Mouse (Mus musculus): ENCODE data around the gene Mgat5. TPM values are rescaled to one million over a fixed set of nuclear protein-coding genes. Genes with fewer than 3 reads are reported as not detected.
A peak's percentile ranks its signal among the peaks of the same experiment; 100 is the strongest.

The Mgat5 gene
- polyA plus RNA-seq, 1 experiment from 2014 or later: 5.5 TPM

DNA sequence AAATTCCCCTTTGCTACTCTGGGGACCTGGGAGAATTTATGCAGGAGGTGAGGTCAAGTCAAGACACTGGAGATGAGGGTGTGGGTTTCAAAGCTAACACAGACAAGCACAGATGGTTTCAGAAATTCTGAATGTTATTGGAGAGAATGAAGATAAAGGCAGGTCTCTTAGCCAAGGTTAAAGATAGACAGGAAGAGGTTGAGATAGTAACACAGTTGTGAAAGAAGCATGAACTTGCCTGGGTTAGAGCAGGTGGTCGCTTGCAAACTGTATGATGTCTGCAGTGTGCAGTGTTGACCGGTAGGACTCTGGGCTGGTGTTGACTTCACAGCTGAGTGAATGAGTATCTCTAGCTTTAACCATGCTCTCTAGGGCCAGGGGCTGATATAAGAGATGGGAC, 97.8 kb downstream of the Mgat5 start:
- no peak for DNase-seq (ENCODE audit: extremely low spot score, low spot score)
- WGBS: 91% methylated on average over 2 of the region's 2 CpGs
- no peak overlapping the region for H3K4me3 ChIP-seq
- no peaks in the 10 kb centered on the region for H3K9me3 ChIP-seq
- no peaks in the 10 kb centered on the region for H3K4me1 ChIP-seq
- peaks cover 3% of the 10 kb centered on the region for H3K36me3 ChIP-seq (replicated peaks)
- H3K27me3 ChIP-seq (ENCODE audit: poor library complexity, severe bottlenecking): no peaks in the 10 kb centered on the region
- no peak overlapping the region for H3K27ac ChIP-seq

DNA sequence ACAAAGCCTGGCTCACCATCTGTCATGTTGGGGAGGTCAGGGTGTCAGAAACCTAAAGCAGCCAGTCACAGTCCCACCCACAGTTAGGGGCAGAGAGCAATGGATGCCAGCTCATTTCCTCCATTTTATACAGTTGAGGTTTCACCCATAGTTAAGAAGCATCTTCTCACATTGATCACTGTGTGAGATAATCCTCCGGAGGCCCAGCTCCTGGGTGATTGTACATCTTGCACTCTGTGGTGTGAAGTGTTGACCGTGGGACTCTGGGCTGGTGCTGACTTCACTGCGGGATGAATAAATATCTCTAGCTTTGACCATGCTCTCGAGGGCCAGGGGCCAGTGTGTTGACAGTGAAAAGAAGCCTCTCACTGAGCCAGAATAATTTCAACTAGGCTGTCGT, 99.0 kb downstream of the Mgat5 start:
- DNase-seq (ENCODE audit: extremely low spot score, low spot score): no peak
- Histone ChIP-seq H3K27me3 (ENCODE audit: poor library complexity, severe bottlenecking) (no peaks in the 10 kb centered on the region), H3K27ac (no peak overlapping the region), H3K4me3 (no peak overlapping the region), H3K9me3 (no peaks in the 10 kb centered on the region), H3K4me1 (no peaks in the 10 kb centered on the region), H3K36me3 (replicated peaks) (peaks cover 10% of the 10 kb centered on the region)
- WGBS: 92% methylated on average over 5 of the region's 5 CpGs

DNA sequence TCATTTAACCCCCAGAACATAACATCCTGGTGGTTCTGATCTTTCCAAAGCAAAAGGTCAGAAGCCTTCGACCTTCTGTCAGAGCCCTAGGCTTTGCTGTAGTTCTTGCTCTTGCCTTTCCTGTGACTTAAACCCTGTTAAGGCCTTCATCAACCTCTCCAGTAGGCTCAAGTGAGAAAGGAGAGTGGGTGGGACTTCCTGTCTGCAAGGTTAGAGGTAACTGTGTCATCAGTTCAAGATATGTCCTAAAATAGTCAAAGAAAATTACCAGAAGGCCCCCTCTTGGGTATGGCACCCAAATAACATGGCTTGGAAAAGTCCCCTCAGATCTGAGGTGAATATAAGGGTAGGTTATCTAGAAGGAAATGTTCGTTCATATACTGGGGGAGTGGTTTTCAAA, 99.5 kb downstream of the Mgat5 start:
- no peaks in the 10 kb centered on the region for H3K4me1 ChIP-seq
- no peak overlapping the region for H3K27ac ChIP-seq
- H3K9me3 ChIP-seq: no peaks in the 10 kb centered on the region
- no peak overlapping the region for H3K4me3 ChIP-seq
- no peaks in the 10 kb centered on the region for H3K27me3 ChIP-seq (ENCODE audit: poor library complexity, severe bottlenecking)
- no peak for DNase-seq (ENCODE audit: extremely low spot score, low spot score)
- WGBS: 91% methylated on average over 2 of the region's 2 CpGs
- H3K36me3 ChIP-seq (replicated peaks): peaks cover 10% of the 10 kb centered on the region

DNA sequence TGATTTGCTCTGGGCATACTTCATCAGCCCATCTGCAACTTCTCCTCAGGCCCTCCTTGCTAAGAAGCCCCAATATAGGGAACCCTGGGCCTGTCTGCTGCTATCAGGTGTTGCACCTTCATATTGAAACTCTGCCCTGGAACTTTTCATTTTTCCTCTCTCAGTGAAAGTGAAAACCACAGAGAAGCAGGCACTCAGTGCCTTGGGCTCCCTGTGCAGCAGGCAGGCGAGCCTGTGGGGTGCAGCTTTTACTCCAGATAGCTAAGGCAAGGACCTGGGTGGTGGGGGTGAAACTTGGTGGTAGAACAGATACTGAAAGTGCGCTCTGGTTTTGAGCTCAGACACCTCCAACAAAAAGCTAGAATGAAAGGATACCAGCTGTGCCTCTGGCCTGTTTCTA, 100.8 kb downstream of the Mgat5 start:
- DNase-seq (ENCODE audit: extremely low spot score, low spot score): no peak
- Histone ChIP-seq H3K27ac (no peak overlapping the region), H3K4me3 (no peak overlapping the region), H3K27me3 (ENCODE audit: poor library complexity, severe bottlenecking) (no peaks in the 10 kb centered on the region), H3K4me1 (no peaks in the 10 kb centered on the region), H3K36me3 (replicated peaks) (peaks cover 10% of the 10 kb centered on the region), H3K9me3 (no peaks in the 10 kb centered on the region)
- WGBS: 91% methylated on average over 2 of the region's 2 CpGs

DNA sequence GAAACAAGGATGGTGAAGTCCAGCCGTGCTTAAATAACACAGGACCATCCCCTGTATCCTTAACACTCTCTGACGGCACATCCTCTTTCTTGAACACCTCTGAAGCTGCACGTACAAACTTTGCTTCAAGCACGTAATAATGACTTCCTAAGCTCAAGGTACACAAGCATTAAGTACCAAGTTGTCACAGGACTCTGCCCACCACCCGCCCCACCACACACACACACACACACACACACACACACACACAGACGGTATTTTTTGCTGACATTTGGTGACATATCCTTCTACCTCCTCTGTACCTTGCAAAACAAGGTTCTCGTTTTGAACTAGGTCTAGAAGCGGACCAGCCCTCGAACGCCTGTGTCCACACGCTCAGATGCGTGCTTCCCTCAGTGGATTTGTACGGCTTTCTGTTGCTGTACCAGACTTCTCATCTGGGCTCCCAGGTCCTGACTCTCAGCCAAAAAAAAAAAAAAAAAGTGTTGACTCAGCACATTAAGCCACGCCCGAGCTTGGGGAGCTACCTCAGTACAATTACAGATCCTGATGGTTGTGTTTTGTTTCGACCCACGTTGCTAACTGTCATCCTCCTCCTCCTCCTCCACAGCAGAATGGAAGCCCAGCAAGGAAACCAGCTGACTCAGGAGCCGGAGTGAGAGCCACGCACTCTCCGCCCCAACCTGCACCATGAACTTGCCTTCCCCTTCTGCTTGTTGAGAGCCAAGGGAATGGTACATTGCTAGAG, 101.4 kb downstream of the Mgat5 start:
- H3K4me1 ChIP-seq: no peaks in the 10 kb centered on the region
- no peak overlapping the region for H3K4me3 ChIP-seq
- H3K27me3 ChIP-seq (ENCODE audit: poor library complexity, severe bottlenecking): no peaks in the 10 kb centered on the region
- H3K9me3 ChIP-seq: no peaks in the 10 kb centered on the region
- WGBS: 92% methylated on average over 20 of the region's 20 CpGs
- H3K27ac ChIP-seq: no peak overlapping the region
- peaks cover 10% of the 10 kb centered on the region for H3K36me3 ChIP-seq (replicated peaks)
- no peak for DNase-seq (ENCODE audit: extremely low spot score, low spot score)

DNA sequence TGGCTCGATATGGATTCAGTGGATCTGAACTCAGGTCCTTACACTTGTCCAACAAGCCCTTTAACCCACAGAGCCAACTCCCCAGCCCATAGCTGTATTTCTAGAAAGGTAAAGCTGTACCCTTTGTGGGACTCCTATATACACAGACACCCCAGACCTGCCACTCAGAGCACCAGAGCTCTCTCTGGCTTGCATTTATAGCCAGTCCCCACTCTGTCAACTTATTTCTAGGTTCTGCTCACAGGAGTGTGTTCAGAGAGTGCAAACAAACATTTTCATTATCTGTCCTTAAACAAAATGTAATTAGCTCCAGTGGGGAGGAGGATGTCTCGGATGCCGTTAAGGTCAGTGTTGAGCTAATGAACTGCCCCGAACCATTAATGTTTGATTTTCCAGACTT, 102.5 kb downstream of the Mgat5 start:
- no peaks in the 10 kb centered on the region for H3K4me1 ChIP-seq
- peaks cover 10% of the 10 kb centered on the region for H3K36me3 ChIP-seq (replicated peaks)
- DNase-seq (ENCODE audit: extremely low spot score, low spot score): no peak
- H3K9me3 ChIP-seq: no peaks in the 10 kb centered on the region
- no peaks in the 10 kb centered on the region for H3K27me3 ChIP-seq (ENCODE audit: poor library complexity, severe bottlenecking)
- H3K4me3 ChIP-seq: no peak overlapping the region
- WGBS: 93% methylated on average over 4 of the region's 4 CpGs
- H3K27ac ChIP-seq: no peak overlapping the region

DNA sequence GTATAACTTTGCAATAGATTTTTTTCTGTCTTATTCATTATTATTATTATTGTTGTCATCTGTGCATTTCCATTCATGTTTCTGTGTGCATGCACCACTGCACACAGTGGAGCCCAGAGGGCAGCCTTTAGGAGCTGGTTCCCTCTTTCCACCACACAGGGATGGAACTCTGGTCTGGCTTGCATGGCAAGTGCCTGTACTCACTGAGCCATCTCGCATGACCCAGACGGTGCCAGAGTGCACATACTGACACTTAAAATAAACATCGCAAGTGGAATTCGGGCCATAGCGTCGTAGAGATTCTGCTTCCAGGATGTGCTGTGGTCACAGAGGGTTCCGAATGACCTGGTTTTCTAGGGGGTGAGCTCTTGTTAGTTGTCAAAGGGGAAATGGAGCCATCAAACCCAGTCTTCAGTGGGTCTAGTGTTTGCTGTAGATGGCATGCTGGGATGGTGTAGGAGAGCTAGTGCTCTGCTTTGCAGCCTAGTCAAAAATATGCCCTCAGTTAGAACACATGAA, 103.5 kb downstream of the Mgat5 start:
- Histone ChIP-seq H3K4me1 (0 out of 2 replicates have a peak, but pooled peaks cover under 1% of the 10 kb centered on the region), H3K4me3 (no peak overlapping the region), H3K36me3 (replicated peaks) (peaks cover 10% of the 10 kb centered on the region), H3K9me3 (no peaks in the 10 kb centered on the region), H3K27ac (no peak overlapping the region), H3K27me3 (ENCODE audit: poor library complexity, severe bottlenecking) (no peaks in the 10 kb centered on the region)
- WGBS: 97% methylated on average over 7 of the region's 7 CpGs
- no peak for DNase-seq (ENCODE audit: extremely low spot score, low spot score)

DNA sequence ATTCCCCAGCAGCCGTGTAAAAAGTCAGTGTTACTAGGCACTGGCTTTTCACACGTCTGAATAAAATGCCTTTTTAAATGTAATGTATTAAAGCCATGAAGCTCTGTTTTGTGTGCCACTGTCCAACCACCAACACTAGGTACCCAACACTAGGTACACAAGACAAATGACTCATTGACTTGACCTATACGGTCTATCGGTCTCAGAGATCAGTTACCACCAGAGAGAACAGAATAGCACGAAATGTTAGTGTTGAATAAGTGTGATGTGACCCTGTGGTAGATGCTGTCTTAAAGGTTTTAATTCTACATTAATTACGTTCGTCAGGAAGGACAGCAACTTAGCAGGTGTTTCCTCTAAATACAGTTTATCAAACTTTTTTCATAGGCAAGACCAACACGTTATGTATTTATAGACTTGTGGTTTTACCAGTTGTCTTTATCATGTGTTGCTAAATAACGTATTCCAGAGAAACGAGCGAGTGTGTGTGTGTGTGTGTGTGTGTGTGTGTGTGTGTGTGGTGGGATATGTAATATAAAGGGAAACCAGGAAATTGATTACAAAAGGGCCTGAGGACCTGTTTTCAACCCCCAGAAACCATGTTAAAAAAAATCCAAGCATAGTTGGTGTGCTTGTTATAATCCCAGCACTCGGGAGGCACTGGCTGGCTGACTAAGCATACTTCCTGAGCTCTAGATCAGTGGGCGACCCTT, 104.3 kb downstream of the Mgat5 start:
- DNase-seq (ENCODE audit: extremely low spot score, low spot score): no peak
- Histone ChIP-seq H3K4me3 (no peak overlapping the region), H3K4me1 (peaks cover 9% of the 10 kb centered on the region), H3K36me3 (replicated peaks) (peaks cover 10% of the 10 kb centered on the region), H3K27ac (no peak overlapping the region), H3K9me3 (no peaks in the 10 kb centered on the region), H3K27me3 (ENCODE audit: poor library complexity, severe bottlenecking) (no peaks in the 10 kb centered on the region)
- WGBS: 92% methylated on average over 13 of the region's 13 CpGs

DNA sequence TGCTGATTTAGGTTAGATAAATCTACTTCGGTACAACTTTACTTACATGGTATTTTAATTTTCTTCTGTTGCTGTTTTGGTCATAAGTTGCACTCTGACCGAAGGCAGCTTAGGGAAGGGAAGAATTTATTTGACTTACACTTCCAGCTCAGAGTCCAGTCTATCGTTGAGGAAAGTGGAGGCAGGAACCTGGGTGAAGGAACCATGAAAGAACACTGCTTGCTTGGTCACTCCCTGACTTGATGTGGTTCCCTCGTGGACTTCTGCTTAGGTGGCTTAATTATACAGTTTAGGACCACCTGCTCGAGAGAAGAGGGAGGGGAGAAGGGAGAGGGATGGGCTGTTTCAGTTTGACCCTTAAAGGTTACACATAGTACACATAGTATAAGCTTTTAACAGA, 105.2 kb downstream of the Mgat5 start:
- Histone ChIP-seq H3K27ac (no peak overlapping the region), H3K4me1 (peaks cover 16% of the 10 kb centered on the region), H3K4me3 (no peak overlapping the region), H3K27me3 (ENCODE audit: poor library complexity, severe bottlenecking) (no peaks in the 10 kb centered on the region), H3K9me3 (no peaks in the 10 kb centered on the region), H3K36me3 (replicated peaks) (peaks cover 10% of the 10 kb centered on the region)
- 87% methylated on average over 5 of the region's 5 CpGs for WGBS
- DNase-seq (ENCODE audit: extremely low spot score, low spot score): no peak

DNA sequence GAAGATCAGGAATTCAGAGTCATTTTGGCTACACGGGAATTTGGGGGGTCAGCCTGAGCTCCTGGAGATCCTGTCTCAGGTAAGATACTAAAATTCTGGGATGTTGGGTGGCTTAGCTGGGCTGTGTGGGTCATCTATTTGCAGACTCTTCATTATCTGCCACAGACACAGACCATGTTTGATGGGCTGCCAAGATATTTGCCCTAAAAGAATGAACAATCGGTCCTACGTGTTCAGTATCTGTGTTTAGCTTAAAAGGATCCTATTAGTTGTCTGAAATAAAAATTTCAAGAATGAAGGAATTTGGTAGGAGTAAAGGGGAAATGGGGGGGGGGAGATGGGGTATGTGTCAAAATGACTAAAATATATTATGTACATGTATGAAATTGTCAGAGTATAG, 105.9 kb downstream of the Mgat5 start:
- DNase-seq (ENCODE audit: extremely low spot score, low spot score): no peak
- Histone ChIP-seq H3K27ac (no peak overlapping the region), H3K4me1 (peaks cover 16% of the 10 kb centered on the region), H3K27me3 (ENCODE audit: poor library complexity, severe bottlenecking) (no peaks in the 10 kb centered on the region), H3K4me3 (no peak overlapping the region), H3K9me3 (no peaks in the 10 kb centered on the region), H3K36me3 (replicated peaks) (peaks cover 10% of the 10 kb centered on the region)
- 95% methylated on average over 3 of the region's 3 CpGs for WGBS

DNA sequence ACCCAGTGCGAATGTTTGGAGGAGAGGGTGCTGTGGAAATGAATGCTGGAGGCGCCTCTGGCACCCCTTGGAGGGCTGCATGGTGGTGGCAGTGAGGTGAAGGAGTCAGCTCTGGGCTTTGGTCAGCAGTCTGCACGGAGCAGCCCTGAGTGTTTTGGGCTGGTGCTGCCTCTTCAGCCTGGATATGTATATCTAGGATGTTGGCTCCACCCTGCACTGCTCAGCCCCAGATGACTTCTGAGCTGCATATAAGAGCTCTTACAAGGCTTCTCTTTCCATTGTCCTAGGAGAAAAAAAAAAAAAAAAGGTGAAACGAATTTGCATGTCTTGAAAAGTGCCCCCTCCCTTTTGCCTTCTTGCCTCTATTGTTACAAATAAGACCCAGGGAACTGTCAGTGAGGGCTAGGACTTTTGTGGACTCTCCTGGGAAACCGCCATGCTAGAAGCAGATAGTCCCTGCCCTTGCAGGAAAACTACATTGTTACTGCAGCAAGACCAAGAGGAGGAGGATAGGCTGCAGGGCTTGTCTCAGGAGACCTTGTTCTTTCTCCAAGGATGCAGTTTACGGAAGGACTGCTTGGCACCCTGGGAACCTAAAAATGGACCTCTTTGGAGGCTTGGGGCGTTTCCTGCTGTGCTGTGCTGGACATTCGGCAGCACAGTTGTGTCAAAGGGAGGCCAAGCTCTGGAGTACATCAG, 109.0 kb downstream of the Mgat5 start:
- DNase-seq (ENCODE audit: extremely low spot score, low spot score): no peak
- 55% methylated on average over 8 of the region's 8 CpGs for WGBS
- Histone ChIP-seq H3K4me3 (no peak overlapping the region), H3K27me3 (ENCODE audit: poor library complexity, severe bottlenecking) (no peaks in the 10 kb centered on the region), H3K27ac (peak overlapping the region; percentile 9; the same call in 1 of the 2 replicates), H3K36me3 (replicated peaks) (no peaks in the 10 kb centered on the region), H3K9me3 (no peaks in the 10 kb centered on the region), H3K4me1 (peaks cover 22% of the 10 kb centered on the region)

DNA sequence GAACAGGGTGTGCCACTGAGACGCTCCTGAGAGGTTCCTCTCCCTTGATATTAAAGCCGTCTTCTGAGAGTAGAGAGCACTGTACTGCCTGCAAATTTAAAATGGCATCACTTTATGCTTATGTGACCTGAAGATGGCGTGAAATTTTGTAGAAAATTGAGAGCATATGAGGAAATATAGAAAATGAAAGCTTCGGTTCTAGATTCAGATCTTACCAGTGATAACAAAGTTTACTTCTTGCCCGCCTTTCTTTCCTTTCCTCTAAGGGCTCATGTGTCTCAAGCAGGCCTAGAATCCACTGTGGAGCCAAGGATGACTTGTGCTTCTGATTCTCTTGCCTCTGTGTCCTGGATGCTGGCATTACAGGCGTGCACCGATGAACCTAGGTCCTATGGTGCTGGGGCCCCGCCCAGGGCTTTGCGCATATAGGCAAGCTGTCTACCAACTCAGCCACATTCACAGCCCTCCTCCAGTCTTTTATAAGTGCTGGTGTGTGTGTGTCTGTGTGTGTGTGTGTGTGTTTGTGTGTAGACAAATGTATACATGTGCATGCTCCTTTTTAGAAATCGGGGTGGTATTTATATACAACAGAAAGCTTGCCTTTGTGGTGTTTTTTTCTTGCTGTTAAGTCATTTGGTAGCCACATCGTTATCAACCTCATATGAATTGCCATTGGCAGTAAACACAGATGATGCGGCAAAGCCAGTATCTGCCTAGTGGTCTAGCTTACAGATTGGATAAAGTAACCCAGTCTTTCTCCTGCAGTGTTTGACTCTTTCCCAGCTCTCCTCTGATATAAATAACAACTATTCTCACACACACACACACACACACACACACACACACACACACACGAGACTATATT, 111.2 kb downstream of the Mgat5 start:
- H3K27ac ChIP-seq: no peak overlapping the region
- H3K4me3 ChIP-seq: no peak overlapping the region
- WGBS: 93% methylated on average over 13 of the region's 13 CpGs
- peaks cover 27% of the 10 kb centered on the region for H3K4me1 ChIP-seq
- DNase-seq (ENCODE audit: extremely low spot score, low spot score): no peak
- peaks cover 7% of the 10 kb centered on the region; the same call in 1 of the 2 replicates for H3K36me3 ChIP-seq (replicated peaks)
- no peaks in the 10 kb centered on the region for H3K9me3 ChIP-seq
- no peaks in the 10 kb centered on the region for H3K27me3 ChIP-seq (ENCODE audit: poor library complexity, severe bottlenecking)
